Mouse (Mus musculus): ENCODE measurements around the gene 1700001C02Rik. TPM values are rescaled to one million over a fixed set of nuclear protein-coding genes. Genes with fewer than 3 reads are reported as not detected.

Gene 1700001C02Rik
- polyA plus RNA-seq, 1 experiment from 2014 or later = not detected

DNA sequence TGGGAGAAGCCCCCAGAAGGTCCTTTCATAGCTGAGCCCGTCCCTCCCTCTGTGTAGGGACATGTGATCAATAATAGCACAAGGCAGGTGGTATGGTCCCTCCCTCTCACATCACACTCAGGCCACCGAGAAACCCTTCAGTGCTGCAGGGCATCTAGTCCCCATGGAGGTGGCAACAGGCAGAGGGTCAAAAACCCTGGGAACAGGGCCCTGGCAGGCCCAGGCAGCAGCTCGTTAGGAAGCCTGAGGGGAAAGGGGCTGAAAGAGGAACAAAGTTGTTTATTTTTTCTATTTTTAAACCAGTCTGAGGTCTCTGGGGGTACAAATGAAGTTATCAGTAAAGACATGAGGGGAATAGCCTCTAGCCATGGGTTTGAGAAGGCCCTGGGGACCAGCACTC lies 58.4 kb downstream of the 1700001C02Rik start:
- H3K4me1 ChIP-seq (replicated peaks; ENCODE audit: control insufficient read depth, insufficient read depth, low read length) = peaks cover 16% of the 10 kb centered on the region
- H3K27ac ChIP-seq (ENCODE audit: low read depth, low read length) = no peak overlapping the region
- no peaks in the 10 kb centered on the region for H3K36me3 ChIP-seq (ENCODE audit: control insufficient read depth, insufficient read depth, low read length)
- DNase-seq (ENCODE audit: low spot score) = no peak
- ATAC-seq (replicated peaks; ENCODE audit: low FRiP score) = no peak
- 37% methylated on average over 3 of the region's 3 CpGs for WGBS
- no peak overlapping the region for H3K9ac ChIP-seq (ENCODE audit: low read depth, low read length)
- no peaks in the 10 kb centered on the region for H3K9me3 ChIP-seq (ENCODE audit: control insufficient read depth, low read length)
- no peak overlapping the region for H3K4me2 ChIP-seq
- no peak overlapping the region for H3K4me3 ChIP-seq (ENCODE audit: low read depth, low read length)
- H3K27me3 ChIP-seq (replicated peaks; ENCODE audit: control insufficient read depth, insufficient read depth, low read length) = peaks cover 11% of the 10 kb centered on the region; the same call in 1 of the 2 replicates

DNA sequence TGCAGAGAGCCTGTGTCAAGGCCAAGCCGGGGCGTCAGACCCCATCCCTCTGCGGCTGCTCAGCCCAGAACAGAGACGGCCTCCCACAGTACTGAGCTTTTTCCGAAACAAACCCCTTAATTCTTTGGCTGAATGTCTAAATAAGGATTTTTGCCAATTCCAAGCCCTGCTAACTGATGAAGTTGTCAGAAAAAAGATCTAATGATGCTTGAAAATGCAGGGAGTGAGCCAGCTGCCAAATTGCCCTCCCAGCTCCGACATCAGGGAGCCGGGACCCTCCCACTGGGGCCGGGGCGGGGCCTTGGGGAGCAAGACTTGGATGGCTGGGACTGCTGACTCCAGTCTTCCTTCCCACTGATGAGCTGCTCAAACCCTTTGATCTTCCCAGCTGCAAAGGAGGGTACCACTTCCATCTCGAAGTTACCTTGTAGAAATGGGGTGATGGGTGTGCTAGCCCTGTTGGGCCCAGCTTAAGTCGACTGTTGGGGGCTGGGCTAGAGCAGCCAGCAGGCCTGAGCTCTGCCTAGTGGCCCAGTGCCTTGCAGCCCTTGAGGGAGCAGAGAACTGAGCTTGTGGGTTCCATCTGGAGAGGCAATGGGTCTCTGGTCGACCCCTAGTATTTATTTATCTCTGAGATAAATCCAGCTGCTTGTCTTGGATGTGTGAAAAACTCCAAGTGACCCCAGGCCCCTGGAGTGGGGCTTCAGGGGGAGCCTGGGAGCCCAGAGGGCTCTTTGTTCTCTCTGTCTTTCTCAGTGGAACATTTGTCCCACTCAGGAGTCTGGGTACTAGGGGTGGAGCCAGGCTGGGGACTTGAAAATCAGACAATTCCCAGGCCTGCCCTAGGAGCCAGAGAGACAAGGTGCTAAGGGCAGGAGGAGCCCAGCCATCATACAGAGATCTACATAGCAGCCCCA lies 60.3 kb downstream of the 1700001C02Rik start:
- no peak for DNase-seq (ENCODE audit: low spot score)

DNA sequence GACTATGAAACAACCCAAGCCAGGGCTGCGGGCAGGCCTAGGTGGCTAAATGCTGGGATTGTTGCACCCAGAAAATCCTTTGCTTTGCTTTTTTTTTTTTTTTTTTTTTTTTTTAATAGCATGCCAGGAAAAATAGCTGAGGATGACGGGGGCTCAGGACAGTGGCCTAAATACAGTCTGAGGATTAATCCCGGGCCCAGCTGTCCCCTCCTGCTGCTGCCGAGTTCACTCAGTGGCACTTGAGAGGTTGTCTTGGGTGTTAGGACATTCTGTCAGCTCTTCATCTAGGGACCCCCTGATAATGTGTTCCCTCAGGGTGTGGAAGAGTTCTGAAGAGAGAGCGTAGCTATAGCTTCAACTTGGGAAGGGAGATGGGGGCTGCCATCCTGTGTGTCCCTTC lies 61.3 kb downstream of the 1700001C02Rik start:
- 79% methylated on average over 5 of the region's 5 CpGs for WGBS
- Histone ChIP-seq H3K4me2 (no peak overlapping the region), H3K9ac (ENCODE audit: low read depth, low read length) (no peak overlapping the region), H3K4me1 (replicated peaks; ENCODE audit: control insufficient read depth, insufficient read depth, low read length) (peaks cover 4% of the 10 kb centered on the region; the same call in 1 of the 2 replicates), H3K36me3 (ENCODE audit: control insufficient read depth, insufficient read depth, low read length) (no peaks in the 10 kb centered on the region), H3K9me3 (ENCODE audit: control insufficient read depth, low read length) (no peaks in the 10 kb centered on the region), H3K4me3 (ENCODE audit: low read depth, low read length) (no peak overlapping the region), H3K27me3 (replicated peaks; ENCODE audit: control insufficient read depth, insufficient read depth, low read length) (peaks cover 21% of the 10 kb centered on the region), H3K27ac (ENCODE audit: low read depth, low read length) (no peak overlapping the region)
- ATAC-seq (replicated peaks; ENCODE audit: low FRiP score) (no peak), DNase-seq (ENCODE audit: low spot score) (no peak)

More for the DNA sequence above, 60.3 kb downstream of the 1700001C02Rik start:
- peaks cover 4% of the 10 kb centered on the region; the same call in 1 of the 2 replicates for H3K4me1 ChIP-seq (replicated peaks; ENCODE audit: control insufficient read depth, insufficient read depth, low read length)
- no peaks in the 10 kb centered on the region for H3K36me3 ChIP-seq (ENCODE audit: control insufficient read depth, insufficient read depth, low read length)
- H3K27me3 ChIP-seq (replicated peaks; ENCODE audit: control insufficient read depth, insufficient read depth, low read length) = peaks cover 21% of the 10 kb centered on the region
- 37% methylated on average over 12 of the region's 12 CpGs for WGBS
- no peaks in the 10 kb centered on the region for H3K9me3 ChIP-seq (ENCODE audit: control insufficient read depth, low read length)
- H3K27ac ChIP-seq (ENCODE audit: low read depth, low read length) = 0 out of 2 replicates have a peak overlapping the region, but pooled peaks have one; percentile 9
- no peak overlapping the region for H3K9ac ChIP-seq (ENCODE audit: low read depth, low read length)
- ATAC-seq (replicated peaks; ENCODE audit: low FRiP score) = no peak
- H3K4me2 ChIP-seq = no peak overlapping the region
- no peak overlapping the region for H3K4me3 ChIP-seq (ENCODE audit: low read depth, low read length)

DNA sequence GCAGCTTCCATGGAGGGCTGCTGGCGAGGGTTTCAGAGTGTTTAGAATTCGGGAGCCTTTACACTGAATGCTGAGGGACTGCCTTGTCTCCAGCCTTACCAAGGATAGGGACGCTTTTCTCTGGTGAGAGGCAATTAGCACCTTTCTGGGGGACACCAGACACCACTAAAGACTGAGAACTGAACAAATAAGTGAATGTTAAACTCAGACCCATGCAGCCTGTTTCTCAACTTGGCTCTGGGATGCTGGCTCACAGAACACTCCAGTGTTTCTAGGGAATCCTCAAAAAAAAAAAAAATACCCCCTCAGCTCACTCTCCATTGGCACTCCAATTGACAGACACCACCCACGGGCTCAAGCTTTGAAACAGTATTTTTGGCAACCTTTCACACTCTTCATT lies 63.1 kb downstream of the 1700001C02Rik start:
- Histone ChIP-seq H3K4me1 (replicated peaks; ENCODE audit: control insufficient read depth, insufficient read depth, low read length) (no peaks in the 10 kb centered on the region; the same call in 1 of the 2 replicates), H3K4me3 (ENCODE audit: low read depth, low read length) (no peak overlapping the region), H3K27me3 (replicated peaks; ENCODE audit: control insufficient read depth, insufficient read depth, low read length) (peaks cover 21% of the 10 kb centered on the region), H3K9me3 (ENCODE audit: control insufficient read depth, low read length) (no peaks in the 10 kb centered on the region), H3K36me3 (ENCODE audit: control insufficient read depth, insufficient read depth, low read length) (no peaks in the 10 kb centered on the region), H3K9ac (ENCODE audit: low read depth, low read length) (no peak overlapping the region), H3K4me2 (no peak overlapping the region), H3K27ac (ENCODE audit: low read depth, low read length) (no peak overlapping the region)
- ATAC-seq (replicated peaks; ENCODE audit: low FRiP score) (no peak), DNase-seq (ENCODE audit: low spot score) (no peak)
- WGBS = 38% methylated on average over 4 of the region's 4 CpGs

Other genes with a start within 250 kb of the 1700001C02Rik start
- 28.2 and 31.3 TPM in 2 replicates for gene Selenoi, start 233.5 kb upstream of the 1700001C02Rik start, polyA plus RNA-seq (2014; fragmentation: Nextera tagmentation; extraction: Ambion mirVana)
- 1.6 and 1.7 TPM in 2 replicates for gene Drc1, start 184.7 kb upstream of the 1700001C02Rik start, polyA plus RNA-seq (2014; fragmentation: Nextera tagmentation; extraction: Ambion mirVana)
- gene Otof, start 4.1 kb upstream of the 1700001C02Rik start, polyA plus RNA-seq (2014; fragmentation: Nextera tagmentation; extraction: Ambion mirVana) = 0.05 and 0.18 TPM in 2 replicates
- gene Cib4, start 79.8 kb downstream of the 1700001C02Rik start, polyA plus RNA-seq (2014; fragmentation: Nextera tagmentation; extraction: Ambion mirVana) = not detected in 2 replicates
- 0.75 and 1.6 TPM in 2 replicates for gene Kcnk3, start 122.1 kb downstream of the 1700001C02Rik start, polyA plus RNA-seq (2014; fragmentation: Nextera tagmentation; extraction: Ambion mirVana)
- 17.6 and 18.6 TPM in 2 replicates for gene Slc35f6, start 181.9 kb downstream of the 1700001C02Rik start, polyA plus RNA-seq (2014; fragmentation: Nextera tagmentation; extraction: Ambion mirVana)
- 326 and 357 TPM in 2 replicates for gene Cenpa, start 200.7 kb downstream of the 1700001C02Rik start, polyA plus RNA-seq (2014; fragmentation: Nextera tagmentation; extraction: Ambion mirVana)
- 1.3 and 1.6 TPM in 2 replicates for gene Dpysl5, start 245.5 kb downstream of the 1700001C02Rik start, polyA plus RNA-seq (2014; fragmentation: Nextera tagmentation; extraction: Ambion mirVana)